Mouse (Mus musculus): ENCODE data around the gene Kctd20. TPM values are rescaled to one million over a fixed set of nuclear protein-coding genes. Genes with fewer than 3 reads are reported as not detected.

The Kctd20 gene
- total and polyA plus RNA-seq, 3 experiments: 23.8 to 55.8 (median 55.7) TPM

- no peak for DNase-seq
- Histone ChIP-seq H3K9ac (ENCODE audit: low read depth, low read length) (no peak overlapping the region), H3K27ac (no peak overlapping the region), H3K27me3 (ENCODE audit: control insufficient read depth, insufficient read depth, low read length) (no peaks in the 10 kb centered on the region), H3K36me3 (ENCODE audit: control insufficient read depth, insufficient read depth, low read length) (no peaks in the 10 kb centered on the region), H3K4me1 (ENCODE audit: control insufficient read depth, insufficient read depth, low read length) (no peaks in the 10 kb centered on the region; the same call in none of the 2 replicates), H3K79me2 (replicated peaks; ENCODE audit: control insufficient read depth, insufficient read depth, low read length) (peaks cover 13% of the 10 kb centered on the region), H3K4me3 (no peak overlapping the region)
- WGBS: 89% methylated on average over 10 of the region's 10 CpGs
- intact Hi-C loops (cut with DNase I): no loop called here
- no peak for TF ChIP-seq CTCF (IDR thresholded peaks at IDR 0.05)
- no peak for TF ChIP-seq POLR2A (IDR thresholded peaks at IDR 0.05; ENCODE audit: insufficient read depth, low read depth, low read length)
- TF ChIP-seq EP300 (IDR thresholded peaks at IDR 0.05; ENCODE audit: insufficient read depth, low read depth, low read length): no peak
Observed at GRCm38 (mm10) chr17:28961596-28961995, 9.8 kb downstream of the Kctd20 start.

GRCm38 (mm10) chr17:28967021-28967610 is 15.4 kb downstream of the Kctd20 start:
- 68% methylated on average over 11 of the region's 11 CpGs for WGBS
- no peak overlapping the region for H3K27ac ChIP-seq

GRCm38 (mm10) chr17:28970122-28970521 is 18.4 kb downstream of the Kctd20 start:
- intact Hi-C loops (cut with DNase I): no loop called here
- H3K79me2 ChIP-seq (replicated peaks; ENCODE audit: control insufficient read depth, insufficient read depth, low read length): no peaks in the 10 kb centered on the region
- H3K36me3 ChIP-seq (ENCODE audit: control insufficient read depth, insufficient read depth, low read length): no peaks in the 10 kb centered on the region
- no peak overlapping the region for H3K27ac ChIP-seq
- no peak overlapping the region for H3K4me3 ChIP-seq
- no peaks in the 10 kb centered on the region for H3K4me1 ChIP-seq (ENCODE audit: control insufficient read depth, insufficient read depth, low read length)
- no peak for DNase-seq
- TF ChIP-seq POLR2A (IDR thresholded peaks at IDR 0.05; ENCODE audit: insufficient read depth, low read depth, low read length) (no peak), CTCF (IDR thresholded peaks at IDR 0.05) (no peak), EP300 (IDR thresholded peaks at IDR 0.05; ENCODE audit: insufficient read depth, low read depth, low read length) (no peak)
- no peak overlapping the region for H3K9ac ChIP-seq (ENCODE audit: low read depth, low read length)
- H3K27me3 ChIP-seq (ENCODE audit: control insufficient read depth, insufficient read depth, low read length): no peaks in the 10 kb centered on the region

More at GRCm38 (mm10) chr17:28967021-28967610, 15.4 kb downstream of the Kctd20 start:
- Histone ChIP-seq H3K9ac (ENCODE audit: low read depth, low read length) (no peak overlapping the region), H3K4me3 (no peak overlapping the region), H3K36me3 (ENCODE audit: control insufficient read depth, insufficient read depth, low read length) (no peaks in the 10 kb centered on the region), H3K4me1 (ENCODE audit: control insufficient read depth, insufficient read depth, low read length) (no peaks in the 10 kb centered on the region), H3K27me3 (ENCODE audit: control insufficient read depth, insufficient read depth, low read length) (no peaks in the 10 kb centered on the region), H3K79me2 (replicated peaks; ENCODE audit: control insufficient read depth, insufficient read depth, low read length) (peaks cover 2% of the 10 kb centered on the region; the same call in 1 of the 2 replicates)
- no peak for TF ChIP-seq POLR2A (IDR thresholded peaks at IDR 0.05; ENCODE audit: insufficient read depth, low read depth, low read length)
- TF ChIP-seq EP300 (IDR thresholded peaks at IDR 0.05; ENCODE audit: insufficient read depth, low read depth, low read length): no peak
- no peak for TF ChIP-seq CTCF (IDR thresholded peaks at IDR 0.05)
- no peak for DNase-seq
- intact Hi-C loops (cut with DNase I): no loop called here

DNA sequence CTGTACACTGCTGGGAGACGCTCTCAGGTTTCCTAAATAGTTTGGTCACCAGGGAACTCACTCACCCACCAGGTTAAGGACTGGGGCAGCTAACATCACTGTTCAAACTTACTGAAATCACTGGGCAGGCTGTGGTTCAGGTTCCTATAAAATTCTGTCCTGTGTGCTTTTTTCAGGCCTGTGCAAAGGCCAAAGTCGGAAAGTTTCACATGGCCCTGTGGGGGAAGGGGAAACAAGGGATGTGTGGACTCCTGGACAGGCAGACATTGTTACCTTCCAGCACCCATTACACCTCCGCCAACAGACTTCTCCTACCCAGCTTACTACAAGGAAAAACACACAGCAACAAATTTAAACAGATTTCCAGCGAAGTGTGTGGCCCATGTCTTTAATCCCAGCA is 27.3 kb downstream of the Kctd20 start:
- TF ChIP-seq EP300 (IDR thresholded peaks at IDR 0.05; ENCODE audit: insufficient read depth, low read depth, low read length) (no peak), CTCF (IDR thresholded peaks at IDR 0.05) (no peak), POLR2A (IDR thresholded peaks at IDR 0.05; ENCODE audit: insufficient read depth, low read depth, low read length) (no peak)
- no peaks in the 10 kb centered on the region for H3K79me2 ChIP-seq (replicated peaks; ENCODE audit: control insufficient read depth, insufficient read depth, low read length)
- H3K27me3 ChIP-seq (ENCODE audit: control insufficient read depth, insufficient read depth, low read length): no peaks in the 10 kb centered on the region
- intact Hi-C loops (cut with DNase I): no loop called here
- peaks cover 2% of the 10 kb centered on the region for H3K36me3 ChIP-seq (ENCODE audit: control insufficient read depth, insufficient read depth, low read length)
- no peaks in the 10 kb centered on the region for H3K4me1 ChIP-seq (ENCODE audit: control insufficient read depth, insufficient read depth, low read length)
- WGBS: 95% methylated on average over 4 of the region's 4 CpGs
- no peak for DNase-seq
- no peak overlapping the region for H3K9ac ChIP-seq (ENCODE audit: low read depth, low read length)
- no peak overlapping the region for H3K27ac ChIP-seq
- no peak overlapping the region for H3K4me3 ChIP-seq

GRCm38 (mm10) chr17:28981081-28981480 is 29.3 kb downstream of the Kctd20 start:
- H3K36me3 ChIP-seq (ENCODE audit: control insufficient read depth, insufficient read depth, low read length): peaks cover 2% of the 10 kb centered on the region
- no peak overlapping the region for H3K4me3 ChIP-seq
- DNase-seq: no peak
- no peak overlapping the region for H3K9ac ChIP-seq (ENCODE audit: low read depth, low read length)
- no peaks in the 10 kb centered on the region for H3K27me3 ChIP-seq (ENCODE audit: control insufficient read depth, insufficient read depth, low read length)
- TF ChIP-seq CTCF (IDR thresholded peaks at IDR 0.05) (no peak), POLR2A (IDR thresholded peaks at IDR 0.05; ENCODE audit: insufficient read depth, low read depth, low read length) (no peak), EP300 (IDR thresholded peaks at IDR 0.05; ENCODE audit: insufficient read depth, low read depth, low read length) (no peak)
- H3K79me2 ChIP-seq (replicated peaks; ENCODE audit: control insufficient read depth, insufficient read depth, low read length): no peaks in the 10 kb centered on the region
- no peak overlapping the region for H3K27ac ChIP-seq
- intact Hi-C loops (cut with DNase I): no loop called here
- H3K4me1 ChIP-seq (ENCODE audit: control insufficient read depth, insufficient read depth, low read length): no peaks in the 10 kb centered on the region
- WGBS: 80% methylated on average over 4 of the region's 4 CpGs

DNA sequence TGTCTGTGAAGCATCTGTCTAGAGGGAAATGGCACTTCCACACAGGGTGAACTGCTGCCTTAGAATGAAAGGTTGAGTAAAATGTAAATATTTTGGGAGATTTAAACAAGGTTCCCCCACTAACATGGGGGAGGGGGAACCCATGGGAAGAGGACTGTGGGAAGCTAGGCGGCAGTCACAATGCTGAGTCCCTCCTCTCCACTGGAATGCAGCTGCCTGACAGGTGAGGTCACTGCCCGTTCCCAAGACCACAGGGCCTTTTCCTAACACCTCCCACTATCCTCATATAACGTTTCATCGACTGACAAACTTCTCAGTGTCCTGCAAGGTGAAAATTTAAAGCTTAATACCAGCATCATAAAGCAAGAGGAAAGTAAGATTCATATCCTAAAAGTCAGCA is 30.8 kb downstream of the Kctd20 start:
- Histone ChIP-seq H3K27ac (no peak overlapping the region), H3K79me2 (replicated peaks; ENCODE audit: control insufficient read depth, insufficient read depth, low read length) (no peaks in the 10 kb centered on the region), H3K27me3 (ENCODE audit: control insufficient read depth, insufficient read depth, low read length) (no peaks in the 10 kb centered on the region), H3K4me3 (no peak overlapping the region), H3K4me1 (ENCODE audit: control insufficient read depth, insufficient read depth, low read length) (no peaks in the 10 kb centered on the region), H3K36me3 (ENCODE audit: control insufficient read depth, insufficient read depth, low read length) (peaks cover 2% of the 10 kb centered on the region; the same call in 1 of the 2 replicates), H3K9ac (ENCODE audit: low read depth, low read length) (no peak overlapping the region)
- DNase-seq: no peak
- WGBS: 30% methylated on average over 4 of the region's 4 CpGs
- TF ChIP-seq POLR2A (IDR thresholded peaks at IDR 0.05; ENCODE audit: insufficient read depth, low read depth, low read length) (no peak), CTCF (IDR thresholded peaks at IDR 0.05) (no peak), EP300 (IDR thresholded peaks at IDR 0.05; ENCODE audit: insufficient read depth, low read depth, low read length) (no peak)
- intact Hi-C loops (cut with DNase I): no loop called here
